Mouse (Mus musculus): ENCODE data around the gene Ndufa3.

DNA sequence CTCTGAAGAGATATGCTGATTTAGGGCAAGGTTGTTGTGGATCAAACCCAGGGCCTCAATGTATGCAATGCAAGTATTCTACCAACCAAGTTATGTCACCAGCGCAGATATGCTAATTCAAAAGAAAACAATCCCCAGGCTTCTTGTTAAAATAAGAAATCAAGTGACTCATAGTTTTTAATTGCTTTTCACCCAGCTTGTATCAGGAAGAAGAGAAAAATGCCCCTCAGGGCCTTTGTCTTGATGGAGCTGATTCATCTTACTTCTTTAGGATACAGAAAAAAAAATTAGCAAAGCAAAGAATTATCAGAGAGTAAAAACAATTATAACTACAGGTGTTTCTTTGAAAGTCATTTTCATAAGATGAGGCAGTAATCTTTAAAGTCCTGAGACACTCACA, 29.9 kb upstream of the Ndufa3 start:
- TF ChIP-seq CTCF (IDR thresholded peaks at IDR 0.05; ENCODE audit: borderline replicate concordance, extremely low read depth, insufficient read depth, insufficient read length) (no peak), POLR2A (IDR thresholded peaks at IDR 0.05; ENCODE audit: borderline replicate concordance, extremely low read depth, insufficient read depth, insufficient read length, poor library complexity, severe bottlenecking) (no peak)

Measured in brain, embryonic 14.5 days (tissue).